Mouse (Mus musculus) cerebellum, adult (tissue): ENCODE results near the gene Nedd9.
"Not testable (repeated sequence)": the region's sequence is repeated elsewhere in the genome, so short reads cannot be mapped to it uniquely, and the experiment has no call there.

Source experiments
- ATAC-seq: cut with Nextera tagmentation; 2 replicates; pipeline ENCODE4 v1.9.2; 2017; ENCODE audit warnings: mild to moderate bottlenecking, moderate library complexity, mixed read lengths; ENCODE audit not compliant: insufficient number of reproducible peaks, low FRiP score, low TSS enrichment

Nedd9 gene

DNA sequence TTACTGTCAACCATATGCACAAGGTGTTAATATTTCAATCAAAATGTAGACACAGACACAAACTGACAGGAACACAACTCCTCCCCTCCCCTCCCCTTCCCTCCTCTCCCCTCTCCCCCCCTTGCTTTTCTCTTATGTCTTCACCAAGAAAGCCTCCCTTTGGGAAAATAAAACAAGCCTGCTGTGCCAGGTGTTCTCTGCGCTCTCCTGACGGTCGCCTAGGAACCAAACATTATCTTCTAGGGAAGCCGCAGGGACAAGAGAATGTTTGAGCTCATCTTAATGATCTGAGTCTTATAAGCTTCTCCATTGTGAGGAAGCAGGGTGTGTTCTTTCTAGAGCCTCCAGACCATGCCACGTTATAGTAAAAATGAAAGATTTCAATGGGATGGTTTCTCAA lies 108.7 kb downstream of the Nedd9 start:
- no peak for ATAC-seq

DNA sequence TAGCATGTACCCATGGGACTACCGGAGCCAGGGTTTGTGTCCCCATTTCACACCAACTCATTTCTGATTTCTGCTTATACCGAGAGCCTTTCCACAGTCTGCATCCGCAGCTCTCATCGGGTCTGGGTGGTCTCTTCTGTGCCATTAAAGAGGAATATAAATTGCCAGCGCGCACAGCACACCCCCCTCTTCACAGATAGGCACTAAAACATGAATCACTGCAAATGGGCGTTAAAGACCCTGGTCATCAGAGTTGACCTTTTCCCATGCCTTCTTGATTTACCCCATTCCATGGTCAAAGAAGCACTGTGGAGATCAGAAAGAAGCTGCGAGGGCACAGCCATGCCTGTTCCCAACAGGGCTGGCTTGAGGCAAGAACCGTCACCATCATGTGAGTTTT lies 109.3 kb downstream of the Nedd9 start:
- no peak for ATAC-seq

DNA sequence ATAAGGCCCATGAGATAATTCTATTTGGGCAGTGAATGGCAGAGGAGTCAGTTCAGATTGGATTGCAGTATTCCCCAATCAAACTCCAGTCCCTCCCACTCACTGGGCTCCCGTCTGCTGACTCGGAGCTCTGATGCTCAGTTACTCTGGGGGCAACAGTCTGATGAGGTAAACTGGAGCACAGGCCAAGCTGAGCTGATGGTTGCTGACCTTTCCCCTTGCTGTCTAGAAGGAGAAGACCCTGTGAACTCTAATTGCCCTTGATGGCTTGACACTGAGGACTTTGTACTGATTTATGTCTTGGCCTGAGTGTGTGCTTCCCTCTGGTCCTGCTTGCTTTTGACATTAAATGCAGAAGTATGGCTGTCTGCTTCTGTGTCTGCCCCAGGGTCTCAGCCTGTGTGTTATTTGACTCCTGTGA lies 110.1 kb downstream of the Nedd9 start:
- no peak for ATAC-seq

DNA sequence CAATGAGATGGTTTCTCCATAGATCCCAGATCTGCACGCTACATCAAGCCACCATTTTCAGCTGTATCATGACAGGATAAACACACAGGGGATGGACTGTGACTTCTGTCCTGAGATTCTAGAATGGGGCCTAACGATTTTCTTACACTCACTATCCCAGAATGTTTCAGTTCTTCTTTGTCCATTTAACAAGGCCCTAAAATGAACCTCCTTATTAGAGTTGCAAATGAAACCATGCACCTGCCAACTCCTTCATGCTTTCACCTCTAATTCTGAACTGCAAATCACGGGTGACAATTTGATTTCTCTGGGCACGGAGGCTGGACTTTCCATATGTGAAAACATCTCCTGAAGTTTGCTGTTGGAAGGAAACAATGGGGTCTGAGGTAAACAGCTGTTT lies 111.1 kb downstream of the Nedd9 start:
- ATAC-seq, result no peak

DNA sequence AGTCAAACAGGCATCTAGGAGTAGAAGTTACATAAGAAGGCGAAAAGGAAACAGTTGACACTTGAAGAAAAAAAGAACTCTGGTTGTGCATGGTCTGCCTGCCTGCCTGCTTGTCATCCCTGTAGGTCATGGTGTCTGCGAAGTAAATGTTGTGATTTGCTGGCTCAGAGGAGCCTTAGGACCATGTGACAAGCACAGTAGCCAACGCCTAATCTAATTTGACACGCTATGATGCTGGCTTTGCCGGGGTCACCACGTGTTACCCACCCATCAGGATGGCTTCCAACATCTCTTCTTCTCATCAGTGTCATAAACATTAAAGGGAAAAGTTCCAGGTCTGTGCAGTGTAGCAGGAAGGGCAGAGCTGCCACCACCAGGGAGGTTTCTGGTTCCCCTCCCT lies 111.5 kb downstream of the Nedd9 start:
- ATAC-seq, result no peak

DNA sequence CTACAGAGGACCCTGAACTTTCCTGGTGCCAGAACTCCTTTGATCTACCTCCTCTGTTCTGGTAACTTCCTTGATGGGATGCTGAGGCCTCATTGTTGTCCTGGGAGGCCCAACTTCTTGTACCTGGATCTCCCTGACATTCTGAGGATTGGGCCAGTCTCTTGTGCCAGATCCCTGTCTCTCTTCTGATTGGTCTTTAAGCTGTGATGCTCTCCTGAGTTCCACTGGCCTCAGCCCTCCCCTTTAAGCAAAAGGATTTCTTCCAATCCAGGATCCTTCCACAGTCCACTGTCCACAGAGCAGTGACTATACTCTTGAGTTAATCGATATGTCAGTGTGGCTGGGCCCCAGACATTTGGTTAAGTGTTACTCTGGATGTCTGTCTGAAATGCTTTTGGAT lies 112.3 kb downstream of the Nedd9 start:
- no peak for ATAC-seq

DNA sequence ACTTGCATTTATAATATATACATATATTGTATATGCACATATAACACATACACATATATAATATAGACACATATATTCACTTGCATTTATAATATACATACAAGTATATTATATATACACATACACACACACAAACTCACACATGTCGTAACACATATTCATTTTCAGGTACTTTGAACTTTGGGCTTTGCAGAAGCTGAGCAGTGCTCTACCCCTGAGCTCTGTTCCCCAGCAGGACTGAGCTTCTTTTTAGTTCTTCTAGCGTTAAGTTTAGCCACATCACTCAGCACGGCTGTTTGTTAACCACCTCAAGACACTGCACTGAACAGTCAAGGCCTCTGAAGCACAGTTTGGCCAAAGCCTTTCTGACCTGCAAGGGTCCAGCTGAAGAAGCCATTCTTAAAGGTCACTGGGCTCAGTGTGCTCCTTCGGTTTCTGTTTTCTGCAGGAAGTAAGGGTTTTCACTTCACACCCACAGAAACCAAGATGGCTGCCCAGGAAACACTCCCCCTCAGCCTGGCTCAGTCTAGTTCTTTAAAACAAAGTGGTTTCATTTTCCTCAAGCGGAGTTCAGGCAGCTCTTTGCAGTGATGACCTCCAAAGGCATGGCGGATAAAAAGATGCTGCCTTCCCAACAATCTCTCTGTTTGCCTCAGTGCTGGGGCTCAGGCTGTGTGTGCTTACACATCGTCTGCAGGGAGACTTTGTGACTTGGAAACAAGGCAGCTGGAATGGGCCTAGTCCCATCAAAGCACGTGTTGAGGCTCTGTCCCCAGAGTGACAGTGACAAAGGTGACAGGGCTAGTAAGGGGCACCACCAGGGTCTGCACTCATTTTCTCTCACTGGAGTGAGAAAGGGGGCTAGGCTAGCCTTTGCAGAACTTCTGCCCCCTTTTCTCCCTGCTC lies 114.4 kb downstream of the Nedd9 start:
- ATAC-seq, result no peak

DNA sequence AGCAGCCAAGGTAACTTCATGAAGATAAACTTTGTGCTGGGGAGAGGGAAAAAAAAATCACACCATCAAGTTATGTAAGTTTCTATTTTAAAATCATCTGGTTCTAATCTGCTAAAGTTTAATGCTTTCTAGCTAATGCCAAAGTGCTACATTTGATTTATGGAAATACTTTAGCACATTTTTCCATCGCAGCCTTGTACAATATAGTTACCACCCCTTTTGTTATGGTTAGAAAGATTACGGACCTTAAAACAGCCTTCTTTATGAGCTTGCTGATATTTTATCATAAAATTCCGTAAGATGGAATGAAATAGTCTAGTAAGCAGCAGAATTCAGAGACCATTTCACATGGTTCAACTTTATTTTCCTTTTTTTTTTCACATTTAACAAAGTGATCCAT lies 115.6 kb downstream of the Nedd9 start:
- no peak for ATAC-seq

DNA sequence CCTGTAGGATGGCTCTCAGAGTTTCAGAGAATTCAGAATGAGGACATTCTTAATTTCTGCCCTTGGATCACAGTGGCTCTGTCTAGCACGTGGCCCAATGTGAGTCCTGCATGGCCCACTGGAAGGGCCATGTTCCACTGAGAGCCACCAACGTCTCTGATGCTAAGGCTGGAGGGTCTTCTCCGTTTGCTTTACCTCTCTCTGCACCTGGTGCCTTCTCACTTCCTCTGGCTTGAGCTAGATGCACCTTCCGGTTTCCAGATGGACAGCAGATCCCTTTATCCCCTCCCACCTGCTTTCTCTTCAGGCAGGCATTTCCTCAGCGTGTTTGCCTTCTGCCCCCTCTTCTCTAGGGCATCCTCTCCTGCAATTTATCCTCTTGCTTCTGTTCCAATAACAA lies 118.5 kb downstream of the Nedd9 start:
- ATAC-seq, result no peak

DNA sequence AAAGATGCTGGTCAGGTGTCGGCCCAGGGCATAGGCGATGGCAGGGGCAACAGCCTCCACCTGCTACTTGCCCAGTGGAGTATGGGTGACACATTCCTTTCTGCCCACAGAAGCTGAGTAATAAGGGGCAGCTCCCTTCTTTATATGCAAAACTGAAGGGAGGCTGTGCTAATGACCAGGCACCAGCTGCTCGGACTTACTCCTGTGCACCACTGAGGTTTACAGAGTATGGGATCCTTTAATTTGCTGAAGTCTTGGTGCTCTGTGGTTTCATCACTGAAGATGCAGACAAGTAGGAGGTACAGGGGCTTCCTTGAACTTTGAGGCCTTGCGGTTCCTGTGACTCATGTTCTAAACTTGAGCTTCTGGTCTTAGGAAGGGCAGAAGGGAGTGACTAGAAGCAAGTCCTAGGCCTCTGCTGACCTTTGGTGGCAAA lies 120.0 kb downstream of the Nedd9 start:
- no peak for ATAC-seq

DNA sequence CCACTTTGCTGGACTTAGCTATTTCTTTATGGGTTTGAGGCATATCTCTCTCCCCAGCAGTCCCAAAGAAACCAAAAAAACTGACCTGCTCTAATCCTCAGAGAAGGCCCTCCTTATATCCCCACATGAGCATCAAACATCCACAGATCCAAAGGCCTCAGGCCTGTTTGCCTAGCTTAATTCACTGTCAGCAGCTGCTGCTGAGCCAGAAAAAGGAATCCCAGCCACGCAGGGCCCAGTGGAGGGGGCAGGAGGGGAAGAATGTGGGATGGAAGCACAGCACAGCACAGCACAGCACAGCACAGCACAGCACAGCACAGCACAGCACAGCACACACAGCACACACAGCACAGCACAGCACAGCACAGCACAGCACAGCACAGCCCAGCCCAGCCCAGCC lies 120.6 kb downstream of the Nedd9 start:
- ATAC-seq, result not testable (repeated sequence)

DNA sequence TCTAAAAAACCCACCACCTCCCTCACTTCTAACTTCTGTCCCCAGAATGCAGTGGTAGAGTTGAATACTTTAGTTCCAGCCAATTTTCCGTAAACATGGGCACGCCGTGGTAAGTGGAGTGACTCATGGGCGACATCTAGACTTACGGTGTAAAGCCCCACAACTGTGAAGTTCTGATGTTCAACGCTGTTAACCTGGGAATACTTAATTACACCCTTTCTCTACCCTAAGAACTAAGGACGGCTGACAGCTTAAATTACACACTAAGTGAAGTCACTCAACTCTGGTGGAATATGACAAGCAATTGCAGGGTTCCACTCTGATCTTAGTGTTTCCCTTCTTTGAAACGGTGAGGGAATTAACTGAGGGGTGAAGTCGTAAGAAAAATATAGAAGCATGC lies 122.9 kb downstream of the Nedd9 start:
- ATAC-seq, result no peak

DNA sequence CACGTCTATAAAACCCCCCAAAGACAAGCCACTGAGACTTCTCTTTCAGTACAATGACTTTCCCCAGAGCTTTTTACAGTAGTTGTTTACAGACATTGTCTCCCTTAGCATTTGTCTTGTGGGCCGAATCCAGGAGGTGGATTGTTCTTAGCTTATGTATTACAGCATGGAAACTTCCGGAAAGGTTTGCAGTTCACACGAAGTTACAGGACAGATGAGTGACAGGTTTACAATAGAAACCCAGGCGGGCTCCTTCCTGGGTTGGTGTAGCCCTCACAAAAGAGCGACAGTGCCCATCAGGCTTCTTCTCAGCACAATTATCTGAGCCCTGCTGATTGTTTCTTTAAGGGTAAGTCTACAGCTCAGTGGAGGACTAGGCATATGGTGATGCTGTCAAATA lies 124.3 kb downstream of the Nedd9 start:
- no peak for ATAC-seq

DNA sequence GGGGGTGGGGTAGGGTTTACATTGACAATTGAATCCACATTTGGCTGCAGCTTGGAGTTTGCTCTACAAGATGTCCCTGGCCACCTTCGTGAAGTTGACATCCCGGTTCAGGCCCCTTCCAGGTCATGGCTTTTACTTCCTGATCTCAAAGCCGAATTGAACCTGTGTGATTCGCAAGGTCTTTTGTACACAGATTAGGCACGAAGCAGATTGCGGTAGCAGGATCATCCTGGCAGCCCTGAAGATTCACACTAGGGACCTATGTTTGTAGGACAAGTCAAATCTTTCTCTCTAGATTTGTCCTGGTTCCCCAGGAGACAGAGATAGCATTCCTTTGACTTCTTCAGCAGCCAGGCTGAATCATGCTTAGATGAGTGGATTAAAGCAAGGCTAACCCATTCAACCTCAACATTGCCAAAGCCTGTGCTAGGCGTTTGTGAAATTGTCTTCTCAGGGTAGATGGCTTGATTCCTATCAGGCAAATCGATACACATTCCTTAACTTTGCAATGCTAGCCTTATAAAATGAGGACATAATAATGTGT lies 126.8 kb downstream of the Nedd9 start:
- ATAC-seq, result no peak

DNA sequence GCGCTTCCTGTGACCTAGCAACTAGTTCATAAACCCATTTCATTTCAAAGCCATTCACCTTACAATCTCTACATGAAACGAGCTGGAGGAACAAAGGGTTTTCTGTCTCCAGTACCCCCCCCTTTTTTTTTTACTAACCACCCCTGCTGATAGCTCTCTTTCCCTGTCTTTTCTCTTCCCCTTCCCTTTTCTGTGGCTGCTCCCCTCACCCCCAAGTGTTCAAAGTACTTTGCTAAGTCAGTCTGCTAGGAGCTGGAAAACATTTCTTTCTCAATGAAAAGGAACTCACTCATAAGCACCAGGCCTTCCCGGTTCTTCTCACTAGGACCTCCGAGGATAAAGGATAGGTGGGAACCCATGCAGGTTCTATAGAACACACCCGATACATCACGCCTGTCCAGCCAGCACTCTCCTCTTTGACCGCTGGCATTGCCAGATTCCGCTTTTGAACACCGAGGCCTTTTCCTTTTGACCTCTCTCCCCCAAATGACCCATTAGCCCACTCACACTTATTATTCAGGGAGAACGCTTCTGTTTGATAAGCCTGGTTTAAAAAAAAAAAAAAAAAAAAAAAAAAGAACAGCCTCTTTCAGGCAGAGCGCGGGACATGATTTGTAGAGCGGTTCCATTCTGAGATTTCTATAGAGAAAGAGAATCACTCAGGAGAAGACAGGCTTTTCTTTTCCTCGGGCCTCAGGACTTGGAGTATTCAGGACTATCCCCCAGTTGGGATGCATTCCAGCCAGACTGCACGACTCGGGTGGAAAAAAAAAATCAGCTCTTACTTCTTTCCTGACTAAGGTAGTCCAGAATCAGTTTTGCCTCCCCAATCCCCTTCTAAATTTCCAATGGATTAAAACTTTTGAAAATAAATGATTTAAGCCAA lies 127.6 kb downstream of the Nedd9 start:
- ATAC-seq, result no peak

DNA sequence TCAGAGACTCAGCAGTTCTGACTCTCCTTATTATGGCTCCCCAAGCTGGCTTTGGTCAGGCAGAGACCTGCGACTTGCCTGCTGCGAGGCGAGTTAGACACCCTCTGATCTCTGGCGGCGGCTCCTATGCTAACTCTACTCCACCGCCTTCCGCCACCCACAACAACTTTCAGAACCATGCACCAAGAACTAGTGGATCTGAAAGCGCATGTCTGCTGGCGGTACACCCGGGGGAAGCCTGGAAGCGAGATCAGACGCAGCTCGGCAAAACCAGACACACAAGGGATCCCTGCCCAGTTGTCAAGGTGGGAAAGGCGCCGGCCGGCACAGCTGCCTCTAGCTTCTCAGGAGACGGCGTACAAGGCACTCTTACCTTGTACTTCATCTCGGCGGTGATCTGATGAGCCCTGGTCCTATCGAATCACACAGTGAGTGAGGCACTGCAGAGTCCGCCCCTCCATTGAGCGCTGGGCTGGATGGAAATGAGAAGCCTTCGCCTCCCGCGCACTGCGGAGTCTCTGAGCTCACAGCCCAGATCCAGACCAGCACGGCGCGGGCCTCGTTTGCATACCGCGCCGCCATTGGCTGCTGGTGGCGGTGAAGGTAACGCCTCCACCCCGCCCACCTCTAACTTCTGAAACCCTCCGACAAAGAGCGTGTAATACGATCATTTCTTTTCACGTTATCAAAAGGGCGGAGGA lies 128.5 kb downstream of the Nedd9 start:
- ATAC-seq, result peak; percentile 97

DNA sequence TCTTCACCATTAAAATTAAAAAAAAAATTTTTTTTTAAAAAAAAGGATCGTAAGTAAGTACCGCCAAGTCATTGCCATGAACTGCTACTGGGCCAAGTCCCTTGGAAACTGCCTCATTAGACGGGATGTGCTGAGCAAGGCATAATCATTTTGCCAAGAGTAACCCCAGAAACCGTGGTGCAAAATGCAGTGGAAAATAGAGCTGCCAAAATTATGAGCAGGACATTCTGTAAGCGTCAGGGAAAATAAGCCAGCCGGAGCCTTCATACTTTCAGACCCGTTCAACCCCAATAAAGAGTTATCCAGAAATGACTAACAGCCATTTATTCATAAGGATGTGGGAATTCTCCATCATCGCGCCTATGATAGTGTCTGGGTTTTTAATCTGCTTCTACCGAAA lies 129.2 kb downstream of the Nedd9 start:
- ATAC-seq, result no peak

DNA sequence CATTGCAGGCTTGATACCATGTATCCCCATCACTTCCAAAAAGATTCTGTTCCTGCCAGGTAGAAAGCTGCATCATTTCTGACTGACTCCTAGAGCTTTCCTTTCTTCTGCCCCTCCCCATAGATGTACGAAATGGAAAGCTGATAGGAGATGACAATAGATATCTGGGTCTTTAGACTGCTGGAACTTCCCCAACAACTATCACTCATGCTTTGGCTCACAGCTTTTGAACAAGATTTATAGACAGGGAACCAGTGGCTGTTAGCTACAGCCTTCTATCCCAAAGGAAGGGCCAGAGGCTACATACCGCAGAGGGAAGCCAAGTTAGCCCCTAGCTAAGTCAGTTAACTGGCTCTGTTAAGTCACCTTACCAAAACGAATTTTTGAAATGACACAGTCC lies 129.6 kb downstream of the Nedd9 start:
- ATAC-seq, result no peak

DNA sequence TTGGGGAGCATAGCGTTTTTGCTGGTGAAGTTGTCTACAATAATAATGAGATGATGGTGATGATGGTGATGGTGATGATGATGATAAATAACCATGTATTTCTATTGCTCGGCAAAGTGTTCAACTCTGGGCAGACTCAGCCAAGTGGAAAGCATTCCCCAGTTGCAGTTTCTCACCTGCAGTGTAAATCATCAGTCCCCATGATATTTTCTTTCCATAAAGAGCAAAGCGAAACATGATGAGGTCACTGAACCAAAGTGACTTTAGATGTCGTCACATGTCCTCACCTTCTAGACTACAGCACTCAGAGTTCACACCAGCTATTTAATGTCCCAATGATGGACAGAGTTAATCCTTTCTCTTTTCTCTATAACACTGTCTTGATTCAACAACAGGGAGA lies 130.0 kb downstream of the Nedd9 start:
- no peak for ATAC-seq

DNA sequence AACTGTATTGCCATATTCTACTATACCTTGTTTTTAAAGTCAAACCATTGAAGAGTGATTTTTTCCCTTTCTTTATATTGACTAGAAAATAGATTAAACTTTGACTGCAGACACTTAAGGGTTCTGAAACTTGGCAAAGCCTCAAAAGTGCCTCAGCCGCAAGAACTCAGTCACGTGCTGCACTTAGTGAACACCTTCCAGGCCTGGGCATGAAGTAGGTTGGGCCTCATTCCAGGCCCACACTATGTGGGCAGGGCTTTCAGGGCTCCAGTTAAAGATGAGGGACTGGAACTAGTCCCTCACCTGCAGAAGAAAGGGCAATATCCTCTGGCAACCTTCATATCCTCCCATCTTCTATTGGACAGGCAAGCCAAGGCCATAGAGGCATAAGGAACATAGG lies 131.6 kb downstream of the Nedd9 start:
- ATAC-seq, result no peak

DNA sequence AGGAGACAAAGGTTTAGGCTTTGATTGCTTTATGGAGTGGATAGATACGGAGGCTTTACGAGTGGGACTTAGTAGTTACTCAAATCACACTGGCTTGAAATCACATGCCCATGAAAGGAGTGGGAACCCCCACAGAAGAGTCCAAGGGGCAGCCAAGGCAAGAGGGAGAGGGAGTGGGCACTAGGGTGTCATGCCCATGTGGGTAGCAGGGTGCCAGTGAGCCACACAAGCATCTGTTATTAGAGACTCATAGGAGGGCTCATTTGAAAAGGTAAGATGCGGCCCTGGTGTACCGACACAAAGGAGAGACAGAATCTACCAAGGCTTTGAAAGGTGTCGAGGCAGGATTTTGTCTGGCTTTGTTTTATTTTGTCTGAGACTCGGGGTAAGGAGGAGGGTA lies 132.6 kb downstream of the Nedd9 start:
- ATAC-seq, result no peak
